Mouse (Mus musculus): Measurements from ENCODE around the gene Pygo1. TPM values are rescaled to one million over a fixed set of nuclear protein-coding genes. Genes with fewer than 3 reads are reported as not detected.
A peak's percentile ranks its signal among the peaks of the same experiment; 100 is the strongest.

Gene Pygo1
- total RNA-seq, 2 experiments from 2014 or later: 3.5 to 5.0 TPM

DNA sequence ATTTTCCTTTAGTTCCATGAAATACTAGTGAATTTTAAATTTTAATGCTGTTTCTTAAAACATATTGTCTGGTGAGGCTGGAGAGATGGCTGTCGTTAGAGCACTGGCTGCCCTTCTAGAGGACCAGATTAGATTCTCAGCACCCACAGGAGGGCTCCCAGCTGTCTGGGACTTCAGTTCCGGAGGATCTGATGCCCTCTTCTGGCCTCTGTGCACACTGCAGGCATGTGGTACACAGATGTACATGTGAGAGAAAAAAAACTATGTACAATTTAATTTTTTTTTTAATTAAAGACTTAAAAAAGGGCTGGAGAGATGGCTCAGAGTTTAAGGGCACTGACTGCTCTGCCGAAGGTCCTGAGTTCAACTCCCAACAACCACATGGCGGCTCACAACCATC lies 9.9 kb downstream of the Pygo1 start:
- no peak for DNase-seq

GRCm38 (mm10) chr9:72936301-72936700 lies 10.9 kb downstream of the Pygo1 start:
- DNase-seq: peak; percentile 18

GRCm38 (mm10) chr9:72943424-72943823 lies 18.0 kb downstream of the Pygo1 start:
- DNase-seq: no peak

DNA sequence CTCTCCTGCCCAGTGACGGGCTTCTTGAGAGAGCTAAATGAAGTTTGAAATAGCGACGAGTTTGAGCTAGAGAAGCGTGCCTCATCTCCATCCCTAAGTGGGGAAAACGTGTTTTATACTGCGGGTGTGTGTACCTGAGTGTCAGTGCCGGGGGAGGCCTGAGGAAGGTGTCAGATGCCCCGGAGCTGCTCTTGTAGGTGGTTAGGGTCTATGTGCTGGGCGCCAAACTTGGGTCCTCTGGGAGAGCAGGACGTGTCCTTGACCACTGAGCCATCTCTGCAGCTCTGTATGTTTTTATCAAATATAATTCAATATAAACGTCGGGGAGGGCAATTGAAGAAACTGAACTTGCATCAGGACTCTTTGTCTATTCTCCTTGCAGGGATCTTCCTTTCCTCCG lies 18.8 kb downstream of the Pygo1 start:
- no peak for DNase-seq

DNA sequence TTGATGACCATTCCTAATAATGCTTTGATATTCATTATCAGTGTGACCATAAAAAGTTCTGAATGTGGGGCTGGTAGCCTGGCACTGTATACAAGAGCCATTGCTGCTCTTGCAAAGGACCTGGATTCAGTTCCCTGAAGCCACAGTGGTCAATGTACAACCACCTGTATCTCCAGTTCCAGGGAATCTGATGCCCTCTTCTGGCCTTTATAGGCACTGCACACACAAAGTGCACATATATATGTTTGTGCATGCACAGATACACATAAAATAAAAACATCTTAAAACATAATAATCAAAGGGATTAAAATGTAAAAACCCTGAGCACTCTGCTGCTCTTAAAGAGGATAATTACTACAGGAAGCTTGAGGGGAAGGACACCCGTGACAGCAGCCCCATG lies 21.6 kb downstream of the Pygo1 start:
- no peak for DNase-seq

DNA sequence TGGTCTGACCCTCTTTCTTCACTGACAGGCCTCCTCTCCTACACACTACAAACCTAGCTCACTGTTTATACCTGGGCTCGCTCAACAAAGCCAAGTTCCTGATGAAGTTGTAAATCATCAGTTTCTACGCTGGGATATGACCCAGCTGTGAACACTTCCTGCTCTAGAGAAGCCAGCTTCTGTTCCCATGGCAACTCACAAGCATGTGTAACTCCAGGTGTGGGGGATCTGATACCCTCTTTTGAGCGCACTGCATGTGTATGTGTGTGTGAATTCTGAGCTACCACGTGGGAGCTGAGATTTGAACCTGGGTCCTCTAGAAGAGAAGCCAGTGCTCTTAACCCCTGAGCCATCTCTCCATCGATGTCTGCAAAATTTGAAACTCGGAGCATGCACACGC lies 24.1 kb downstream of the Pygo1 start:
- DNase-seq: no peak

DNA sequence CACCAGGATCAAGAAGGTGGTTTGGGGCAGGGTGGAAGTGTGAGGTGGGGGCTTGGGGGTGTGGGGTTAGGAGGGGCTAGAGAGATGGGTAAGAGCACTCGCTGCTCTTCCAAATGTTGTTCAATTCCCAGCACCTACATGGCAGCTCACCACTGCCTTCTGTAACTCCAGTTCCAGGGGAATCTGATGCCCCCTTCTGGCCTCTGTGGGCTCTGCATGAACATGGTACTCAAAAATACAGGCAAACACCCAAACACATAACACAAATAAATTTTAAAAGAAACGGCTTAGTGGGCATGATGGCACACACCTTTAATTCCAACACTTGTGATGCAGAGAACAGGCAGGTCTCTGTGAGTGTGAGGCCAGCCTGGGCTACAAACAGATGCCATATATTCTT lies 29.3 kb downstream of the Pygo1 start:
- peak; percentile 52 for DNase-seq

DNA sequence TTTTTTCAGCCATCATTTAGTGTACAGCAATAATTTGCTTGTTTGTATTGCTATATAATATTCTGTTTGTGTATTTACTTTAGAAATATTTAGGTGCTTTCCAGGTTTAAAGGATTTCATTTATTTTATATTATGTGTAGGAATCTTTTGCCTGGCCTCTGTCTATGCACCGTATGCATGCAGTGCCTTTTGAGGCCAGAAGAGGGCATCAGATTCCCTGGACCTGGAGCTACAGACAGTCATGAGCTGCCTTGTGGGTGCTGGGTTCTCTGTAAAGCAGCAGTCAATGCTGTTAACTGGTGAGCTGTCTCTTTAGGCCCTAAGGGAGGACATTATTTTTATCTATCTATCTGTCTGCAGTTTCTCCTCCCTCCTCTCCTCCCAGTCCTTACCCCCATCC lies 30.1 kb downstream of the Pygo1 start:
- peak; percentile 58 for DNase-seq

DNA sequence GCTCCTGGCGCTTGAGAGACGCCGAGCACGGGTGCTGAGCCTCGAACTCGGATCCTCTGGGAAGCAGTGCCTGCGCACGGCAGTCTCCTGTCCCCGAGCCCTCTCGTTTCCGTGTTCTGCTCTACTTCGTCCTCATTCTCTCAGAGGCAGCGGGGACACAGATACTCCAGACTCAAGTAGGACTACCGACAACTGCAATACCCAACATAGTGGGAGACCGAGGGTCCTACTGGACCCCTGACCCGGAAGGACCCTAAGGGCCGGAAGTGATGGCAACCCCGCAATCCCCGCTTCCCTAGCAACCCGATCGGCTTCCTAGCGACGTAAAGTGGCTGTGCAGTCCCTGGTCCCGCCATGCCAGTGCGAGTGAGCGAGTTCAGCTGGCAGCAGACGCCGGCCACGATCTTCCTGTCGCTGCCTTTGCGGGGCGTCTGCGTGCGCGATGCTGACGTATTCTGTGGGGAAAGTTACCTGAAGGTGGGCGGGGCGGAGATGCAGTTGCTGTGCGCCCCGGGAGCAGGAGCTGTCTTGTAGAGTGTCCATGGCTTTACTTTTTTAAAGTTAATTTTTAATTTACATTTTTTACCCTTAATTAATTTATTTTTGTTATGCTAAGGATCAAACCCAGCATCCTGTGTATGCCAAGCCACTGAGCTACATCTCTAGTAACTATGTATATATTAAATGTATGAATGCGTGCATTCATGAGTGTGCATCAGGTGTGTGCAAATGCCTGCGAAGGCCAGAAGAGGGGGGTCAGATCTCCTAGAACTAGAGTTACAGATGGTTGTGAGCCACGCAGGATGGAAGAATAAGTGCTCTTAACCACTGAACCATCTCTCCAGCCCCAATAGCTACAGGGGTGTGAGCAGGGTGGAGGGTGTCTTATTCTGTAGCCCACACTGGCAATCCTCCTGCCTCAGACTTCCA lies 33.3 kb downstream of the Pygo1 start, which contains the start of the genes Dyx1c1 and Gm44503:
Dyx1c1 (plus strand) TSS at position 265 of the 930 bp plus-strand sequence.
Gm44503 (plus strand) TSS at position 332 of the 930 bp plus-strand sequence.
- peak; percentile 83 for DNase-seq

DNA sequence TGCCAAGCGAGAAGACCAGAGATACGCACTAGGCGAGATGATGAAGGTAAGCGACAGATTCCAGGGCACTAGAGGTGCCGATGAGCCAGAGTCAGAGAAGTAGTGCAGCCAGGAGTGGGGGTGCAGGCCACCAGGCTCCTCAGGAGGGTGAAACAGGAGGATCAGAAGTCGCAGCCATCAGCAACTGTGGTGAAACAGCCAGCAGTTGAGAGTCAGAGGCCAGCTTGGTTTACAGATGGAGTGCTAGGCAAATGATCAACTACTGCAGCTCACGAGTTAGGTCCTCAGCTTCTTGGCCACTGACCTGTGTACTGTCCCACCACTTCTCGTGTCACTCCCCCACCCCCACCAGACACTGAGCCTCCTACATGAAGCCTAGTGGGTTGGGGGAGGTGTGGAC lies 35.9 kb downstream of the Pygo1 start:
- DNase-seq: no peak

GRCm38 (mm10) chr9:72961959-72962358 lies 36.5 kb downstream of the Pygo1 start:
- no peak for DNase-seq

DNA sequence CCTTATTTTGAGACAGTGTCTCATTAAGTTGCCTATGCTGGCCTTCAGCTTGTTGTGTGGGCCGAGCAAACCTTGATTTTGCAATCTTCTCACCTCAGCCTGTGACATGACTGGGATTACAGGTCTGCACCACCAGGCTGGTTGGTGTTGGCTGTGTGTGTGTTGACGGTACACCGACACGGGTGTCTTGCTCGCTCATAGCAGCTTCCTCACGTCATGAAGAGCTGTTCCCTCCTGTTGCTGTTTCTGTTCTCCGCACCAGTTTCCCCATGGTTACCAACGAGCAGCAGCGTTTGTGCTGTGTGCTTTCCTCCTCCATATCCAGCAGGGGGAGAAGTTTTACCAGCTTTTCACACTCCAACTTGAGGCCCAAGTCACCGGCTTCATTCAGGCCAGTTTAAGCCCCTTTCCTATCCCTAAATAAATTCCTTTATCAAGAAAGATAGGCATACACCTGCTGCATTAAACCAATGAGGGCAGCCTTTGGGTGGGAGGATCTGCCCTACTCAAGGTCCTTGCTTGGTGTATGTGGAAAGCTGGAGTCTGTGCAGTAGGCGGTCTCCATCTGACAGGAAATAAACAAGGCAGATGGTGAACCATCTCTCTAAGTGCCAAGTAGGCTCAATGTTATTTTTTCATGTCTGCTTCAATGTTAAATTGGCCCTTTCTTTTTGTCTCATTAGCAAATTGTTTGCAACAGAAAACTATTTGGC lies 43.1 kb downstream of the Pygo1 start:
- peak; percentile 54 for DNase-seq

- no peak for DNase-seq
These were observed 44.4 kb downstream of the Pygo1 start for GRCm38 (mm10) chr9:72969874-72970273.

DNA sequence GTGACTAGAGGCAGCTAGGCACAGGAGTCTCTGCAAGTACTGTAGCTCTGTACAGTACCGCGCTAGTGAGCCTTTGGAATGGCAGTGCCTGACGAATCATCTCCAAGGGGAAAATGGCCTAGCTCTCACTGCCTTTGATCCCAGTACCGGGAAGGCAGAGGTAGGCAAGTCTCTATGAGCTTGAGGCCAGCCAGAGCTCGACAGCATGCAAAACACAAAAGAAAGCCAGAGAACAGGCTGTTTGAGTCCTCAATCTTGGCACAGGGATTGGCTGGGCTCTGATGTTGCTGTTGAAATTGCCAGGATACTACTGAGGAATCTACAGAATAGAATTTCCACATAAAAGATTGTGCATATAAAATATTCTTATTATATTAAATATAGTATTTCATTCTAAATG lies 47.0 kb downstream of the Pygo1 start:
- DNase-seq: no peak

GRCm38 (mm10) chr9:72972984-72973383 lies 47.5 kb downstream of the Pygo1 start:
- DNase-seq: no peak

- DNase-seq: no peak
These were observed 49.3 kb downstream of the Pygo1 start for GRCm38 (mm10) chr9:72974734-72975133.

DNA sequence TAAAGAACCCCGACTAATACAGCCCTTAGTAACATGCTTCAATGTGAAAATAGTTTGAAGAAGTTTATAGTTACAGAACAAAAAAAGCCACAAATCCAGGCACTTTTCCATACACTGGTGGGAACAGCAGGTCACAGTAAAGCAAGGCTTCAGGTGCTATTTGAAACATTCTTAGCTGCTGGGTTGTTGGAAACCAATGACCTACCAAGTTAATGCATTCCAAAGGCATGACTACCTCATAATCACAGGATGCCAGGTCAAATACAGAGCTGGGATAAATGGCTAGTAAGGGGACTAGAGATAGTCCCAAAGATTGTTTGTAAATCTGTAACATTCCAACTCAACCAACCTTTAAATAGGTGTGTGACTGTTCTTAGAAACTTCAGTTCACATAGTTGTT lies 49.8 kb downstream of the Pygo1 start:
- DNase-seq: no peak

DNA sequence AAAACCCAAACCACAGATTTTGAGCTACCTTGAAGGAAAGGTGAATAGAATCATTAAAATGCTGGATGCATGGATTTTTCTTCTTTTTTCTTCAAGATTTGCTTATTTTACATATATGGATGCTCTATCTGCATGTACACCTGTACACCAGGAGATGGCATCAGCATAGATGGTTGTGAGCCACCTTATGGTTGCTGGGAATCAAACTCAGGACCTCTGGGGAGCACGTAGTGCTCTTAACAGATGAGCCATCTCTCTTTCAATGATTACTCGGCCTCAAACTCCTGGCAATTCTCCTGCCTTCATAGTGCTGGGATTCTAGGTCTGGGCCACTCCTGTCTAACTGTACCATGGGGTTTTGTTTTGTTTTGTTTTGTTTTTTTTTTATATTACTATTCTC lies 57.6 kb downstream of the Pygo1 start:
- DNase-seq: no peak

- peak; percentile 95 for DNase-seq
These were observed 60.1 kb downstream of the Pygo1 start, which contains the start of the genes Ccpg1os and Ccpg1 for GRCm38 (mm10) chr9:72985250-72986220. Gene Ccpg1os, minus strand, starts transcription at chr9:72985382. Gene Ccpg1, plus strand, starts transcription at chr9:72985429.

DNA sequence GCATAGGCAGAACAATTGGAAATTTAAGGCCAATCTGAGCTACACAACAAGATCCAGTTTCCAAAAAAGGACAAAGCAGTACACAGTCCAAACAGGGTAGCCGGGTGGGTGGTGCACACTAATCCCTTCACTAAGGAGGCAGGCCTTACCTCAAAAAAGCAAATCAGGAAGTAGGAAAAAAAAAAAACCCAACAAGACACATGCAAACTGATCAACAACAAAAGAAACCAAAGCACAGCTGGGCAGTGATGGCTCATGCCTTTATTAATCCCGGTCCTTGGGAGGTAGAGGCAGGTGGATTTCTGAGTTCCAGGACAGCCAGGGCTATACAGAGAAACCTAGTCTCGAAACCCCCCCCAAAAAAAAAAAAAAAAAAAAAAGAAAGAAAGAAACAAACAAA lies 62.3 kb downstream of the Pygo1 start:
- DNase-seq: no peak

- DNase-seq: no peak
These were observed 63.3 kb downstream of the Pygo1 start for GRCm38 (mm10) chr9:72988706-72989105.

GRCm38 (mm10) chr9:72991420-72991819 lies 66.0 kb downstream of the Pygo1 start:
- DNase-seq: no peak
